Mouse (Mus musculus): ENCODE data around the gene Siah3. TPM values are rescaled to one million over a fixed set of nuclear protein-coding genes. Genes with fewer than 3 reads are reported as not detected.
A peak's percentile ranks its signal among the peaks of the same experiment; 100 is the strongest.

Gene Siah3
- total RNA-seq, 4 experiments from 2014 or later: not detected

- DNase-seq (ENCODE audit: low spot score): no peak
These were observed 7.4 kb downstream of the Siah3 start for GRCm38 (mm10) chr14:75463171-75463570.

GRCm38 (mm10) chr14:75468941-75469340 lies 13.2 kb downstream of the Siah3 start:
- no peak for DNase-seq (ENCODE audit: low spot score)

GRCm38 (mm10) chr14:75473061-75473930 lies 17.5 kb downstream of the Siah3 start:
- DNase-seq (ENCODE audit: low spot score): peak; percentile 21

GRCm38 (mm10) chr14:75475887-75476286 lies 20.1 kb downstream of the Siah3 start:
- DNase-seq (ENCODE audit: low spot score): no peak

GRCm38 (mm10) chr14:75482231-75483175 lies 26.7 kb downstream of the Siah3 start:
- DNase-seq (ENCODE audit: low spot score): no peak

- no peak for DNase-seq (ENCODE audit: low spot score)
These were observed 27.4 kb downstream of the Siah3 start for GRCm38 (mm10) chr14:75483176-75483546.

GRCm38 (mm10) chr14:75487932-75488331 lies 32.1 kb downstream of the Siah3 start:
- DNase-seq (ENCODE audit: low spot score): no peak

GRCm38 (mm10) chr14:75493555-75494194 lies 37.9 kb downstream of the Siah3 start:
- no peak for DNase-seq (ENCODE audit: low spot score)

- DNase-seq (ENCODE audit: low spot score): no peak
These were observed 39.1 kb downstream of the Siah3 start for GRCm38 (mm10) chr14:75494926-75495325.

GRCm38 (mm10) chr14:75501501-75501990 lies 45.8 kb downstream of the Siah3 start:
- DNase-seq (ENCODE audit: low spot score): no peak

- DNase-seq (ENCODE audit: low spot score): peak; percentile 11
These were observed 46.7 kb downstream of the Siah3 start for GRCm38 (mm10) chr14:75502446-75502845.

- DNase-seq (ENCODE audit: low spot score): no peak
These were observed 48.5 kb downstream of the Siah3 start for GRCm38 (mm10) chr14:75504255-75504654.

- DNase-seq (ENCODE audit: low spot score): no peak
These were observed 49.5 kb downstream of the Siah3 start for GRCm38 (mm10) chr14:75505126-75505840.

- no peak for DNase-seq (ENCODE audit: low spot score)
These were observed 50.5 kb downstream of the Siah3 start for GRCm38 (mm10) chr14:75506246-75506645.

GRCm38 (mm10) chr14:75510125-75510524 lies 54.3 kb downstream of the Siah3 start:
- no peak for DNase-seq (ENCODE audit: low spot score)

GRCm38 (mm10) chr14:75512946-75513345 lies 57.2 kb downstream of the Siah3 start:
- no peak for DNase-seq (ENCODE audit: low spot score)

GRCm38 (mm10) chr14:75516161-75516560 lies 60.4 kb downstream of the Siah3 start:
- DNase-seq (ENCODE audit: low spot score): no peak

GRCm38 (mm10) chr14:75516917-75517595 lies 61.3 kb downstream of the Siah3 start:
- DNase-seq (ENCODE audit: low spot score): no peak

GRCm38 (mm10) chr14:75518196-75518887 lies 62.6 kb downstream of the Siah3 start:
- no peak for DNase-seq (ENCODE audit: low spot score)

- no peak for DNase-seq (ENCODE audit: low spot score)
These were observed 63.1 kb downstream of the Siah3 start for GRCm38 (mm10) chr14:75518899-75519298.

Data from heart, adult 8-10 months (tissue).